Mouse (Mus musculus) left cerebral cortex, postnatal 14 days (tissue): ENCODE data around the gene Ggt6. TPM values are rescaled to one million over a fixed set of nuclear protein-coding genes. Genes with fewer than 3 reads are reported as not detected.

Source experiments
- DNase-seq, 2 experiments: peaks; one replicate each; pipeline ENCODE4 v3.0.0; 2021 to 2022; ENCODE audit warnings: low spot score in 2 of 2, mixed read lengths in 1 of 2
- intact Hi-C: fragments of 180-260 bp; cut with DNase I; formaldehyde crosslinking; loops from one replicate; pipeline ENCODE4 v1.15.1; 2025
- total RNA-seq, 2 experiments: library from RNA; stranded (reverse); gene quantifications; 2 replicates each; pipeline ENCODE4 v1.2.3; 2021

Ggt6 gene
- total RNA-seq, 2 experiments from 2014 or later: not detected

DNA sequence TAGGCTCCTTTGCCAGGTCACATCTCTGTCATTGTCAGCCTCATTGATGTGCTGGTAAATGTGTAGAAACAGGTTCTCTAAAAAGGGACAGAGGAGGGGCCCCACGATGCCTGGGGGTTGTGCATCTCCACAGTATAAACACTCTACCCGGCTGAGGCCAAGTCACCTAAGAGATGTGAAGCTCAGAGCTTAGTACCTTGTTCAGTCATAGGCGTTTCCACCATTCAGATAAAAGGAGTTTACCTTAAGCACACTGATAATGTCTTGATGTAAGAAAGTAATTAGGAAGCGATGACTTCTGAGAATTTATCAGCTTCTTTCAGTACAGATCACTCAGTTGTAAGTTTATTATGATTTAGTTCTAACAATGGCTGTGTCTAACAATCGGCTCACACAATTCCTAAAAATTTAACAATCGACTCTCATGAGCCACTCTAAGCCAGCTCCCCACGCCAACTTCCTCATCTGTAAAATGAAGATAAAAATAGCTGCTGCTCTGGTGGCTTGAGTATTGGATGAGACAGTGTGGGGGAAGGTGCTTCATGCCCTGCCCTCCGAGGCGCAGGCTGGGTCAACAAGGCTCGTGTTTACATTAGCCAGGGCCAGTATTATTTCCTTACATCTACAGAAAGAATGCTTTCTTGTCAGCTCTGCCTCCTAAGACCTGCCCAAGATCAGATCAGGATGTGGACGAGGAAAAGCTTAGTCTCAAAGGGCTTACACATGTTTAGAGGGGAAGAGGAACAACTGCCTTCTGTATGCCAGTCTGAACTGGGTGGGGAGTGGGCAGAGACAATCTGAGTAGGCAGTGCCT is 31.6 kb downstream of the Ggt6 start:
- DNase-seq: no peak
- intact Hi-C loops: no loop called here

GRCm38 (mm10) chr11:72468525-72468924 is 33.2 kb downstream of the Ggt6 start:
- no peak for DNase-seq
- intact Hi-C loops: no loop called here

- DNase-seq: peak; percentile 54 to 55
- intact Hi-C loops: no loop called here
Observed at GRCm38 (mm10) chr11:72469217-72469616, 33.9 kb downstream of the Ggt6 start.

- intact Hi-C loops: no loop called here
- no peak for DNase-seq
Observed at GRCm38 (mm10) chr11:72470004-72470403, 34.7 kb downstream of the Ggt6 start.

DNA sequence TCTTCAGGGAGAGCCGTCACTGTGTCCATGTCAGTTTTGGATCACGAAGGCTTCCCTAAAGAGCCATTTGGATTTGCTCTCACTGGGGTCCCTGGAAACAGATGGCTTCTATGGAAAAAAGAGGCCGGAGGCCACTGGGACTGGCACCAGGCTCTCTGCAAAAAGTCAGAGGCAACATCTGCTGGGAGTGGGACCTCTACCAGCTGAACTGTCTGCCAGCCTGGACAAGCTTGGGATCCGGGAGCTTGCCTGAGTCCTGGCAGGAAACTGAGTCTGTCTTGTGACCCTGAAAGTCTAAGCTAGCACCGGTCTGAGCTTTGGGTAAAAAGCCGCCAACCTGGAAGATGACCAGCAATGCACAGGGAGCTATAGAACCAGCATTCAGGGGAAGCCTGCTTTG is 36.1 kb downstream of the Ggt6 start:
- intact Hi-C loops: no loop called here

DNA sequence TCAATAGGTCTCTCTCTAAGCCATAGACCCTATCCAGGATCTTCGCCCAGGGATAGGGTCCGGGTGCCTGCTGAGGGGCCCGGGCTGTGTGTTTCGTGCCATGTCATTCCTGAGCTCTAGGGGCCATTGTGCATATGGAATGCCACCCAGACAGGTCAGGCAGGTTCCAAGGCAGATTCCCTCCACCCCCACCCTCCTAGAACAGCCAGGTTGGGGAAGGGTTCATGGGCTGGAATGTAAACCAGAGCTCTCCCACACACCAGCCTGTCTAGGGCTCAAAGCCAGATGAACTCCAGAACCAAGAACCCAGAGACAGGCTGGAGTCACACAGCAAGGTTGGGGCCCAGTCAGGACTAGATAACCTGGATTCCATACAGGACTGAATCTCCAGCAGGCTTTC is 38.2 kb downstream of the Ggt6 start:
- intact Hi-C loops: no loop called here
- DNase-seq: no peak

More for the DNA sequence above, 36.1 kb downstream of the Ggt6 start:
- no peak for DNase-seq

DNA sequence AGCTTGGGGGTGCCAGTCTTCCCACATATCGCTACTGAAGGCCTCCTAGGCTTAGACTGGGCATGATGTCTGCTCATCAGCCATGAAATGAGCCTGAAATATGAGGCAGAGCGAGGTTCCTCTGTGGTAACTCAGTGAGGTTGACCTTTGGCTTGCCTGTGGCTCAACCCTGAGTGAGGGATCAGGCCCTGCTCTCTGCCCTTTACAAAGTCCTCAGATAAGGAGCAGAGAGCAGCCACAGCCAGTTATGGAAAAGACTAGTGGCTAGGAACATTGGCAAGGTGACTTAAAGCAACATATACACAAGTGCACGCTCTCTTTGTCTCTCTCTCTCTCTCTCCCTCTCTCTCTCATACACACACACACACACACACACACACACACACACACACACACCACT is 39.6 kb downstream of the Ggt6 start:
- intact Hi-C loops: no loop called here
- no peak for DNase-seq

- intact Hi-C loops: no loop called here
- DNase-seq: no peak
Observed at GRCm38 (mm10) chr11:72475408-72475807, 40.1 kb downstream of the Ggt6 start.

DNA sequence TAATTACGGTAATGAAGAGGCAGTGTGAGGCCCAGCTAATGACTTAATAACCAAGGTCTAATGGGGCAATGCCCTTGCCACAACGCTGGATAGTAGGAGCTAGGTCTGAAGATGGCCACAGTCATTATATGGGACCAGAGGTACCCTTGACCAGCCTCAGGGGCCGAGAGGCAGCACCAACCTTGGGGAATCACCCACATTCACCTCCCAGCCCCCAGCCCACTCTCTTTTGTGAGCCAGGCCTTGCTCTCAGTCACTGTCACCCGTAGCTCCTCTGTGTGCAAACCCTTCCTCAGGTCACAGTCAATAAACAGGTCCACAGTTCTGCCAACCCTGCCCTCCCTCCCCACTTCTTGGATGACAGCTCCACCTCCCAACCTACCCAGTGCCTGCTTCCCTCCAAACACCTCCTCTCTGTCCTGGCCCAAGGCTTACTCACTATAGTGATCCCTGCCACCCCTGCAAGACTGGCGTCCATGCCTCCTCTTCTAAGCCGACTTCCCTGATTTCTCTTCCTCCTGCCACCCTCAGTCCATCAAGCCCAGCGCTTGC is 40.8 kb downstream of the Ggt6 start:
- DNase-seq: no peak
- intact Hi-C loops: no loop called here

- no peak for DNase-seq
- intact Hi-C loops: no loop called here
Observed at GRCm38 (mm10) chr11:72477182-72477581, 41.9 kb downstream of the Ggt6 start.

DNA sequence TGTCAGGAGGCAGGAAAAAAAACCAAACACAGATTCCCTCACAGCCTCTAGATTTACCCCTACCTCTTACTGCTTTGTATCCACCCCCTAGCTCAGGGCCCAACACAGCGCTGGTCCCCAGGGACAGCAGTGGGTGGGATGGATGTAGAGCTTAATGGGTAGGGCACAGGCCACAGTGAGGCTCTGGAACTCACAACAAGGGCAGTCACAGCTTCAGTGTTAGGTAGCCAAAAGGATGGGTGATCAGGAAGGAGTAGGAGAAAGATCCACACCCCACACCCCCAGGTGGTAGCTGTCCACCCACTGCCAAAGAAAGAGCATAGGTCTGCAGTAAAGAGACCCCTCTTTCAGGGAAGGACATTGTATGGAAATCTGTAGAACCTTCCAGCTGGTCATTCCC is 42.3 kb downstream of the Ggt6 start:
- intact Hi-C loops: no loop called here
- no peak for DNase-seq

DNA sequence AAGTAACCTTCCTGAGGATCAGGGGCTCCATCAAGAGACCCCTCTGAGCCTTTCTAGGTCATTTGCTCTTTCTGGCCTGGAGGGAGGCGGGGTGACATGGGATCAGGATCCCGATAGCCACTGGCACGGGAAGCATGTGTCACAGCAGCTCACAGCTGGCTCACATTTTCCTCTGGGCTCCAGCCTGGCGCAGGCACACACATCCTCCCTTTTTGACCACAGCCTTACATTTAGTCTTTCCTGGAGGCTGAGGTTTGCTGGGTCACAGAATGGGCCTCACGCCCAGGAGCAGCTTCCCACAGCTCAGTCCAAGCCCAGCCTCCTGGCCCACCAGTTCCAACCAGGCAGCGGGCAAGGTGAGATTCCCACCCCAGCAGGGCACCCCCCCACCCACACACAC is 42.9 kb downstream of the Ggt6 start:
- no peak for DNase-seq
- intact Hi-C loops: no loop called here

DNA sequence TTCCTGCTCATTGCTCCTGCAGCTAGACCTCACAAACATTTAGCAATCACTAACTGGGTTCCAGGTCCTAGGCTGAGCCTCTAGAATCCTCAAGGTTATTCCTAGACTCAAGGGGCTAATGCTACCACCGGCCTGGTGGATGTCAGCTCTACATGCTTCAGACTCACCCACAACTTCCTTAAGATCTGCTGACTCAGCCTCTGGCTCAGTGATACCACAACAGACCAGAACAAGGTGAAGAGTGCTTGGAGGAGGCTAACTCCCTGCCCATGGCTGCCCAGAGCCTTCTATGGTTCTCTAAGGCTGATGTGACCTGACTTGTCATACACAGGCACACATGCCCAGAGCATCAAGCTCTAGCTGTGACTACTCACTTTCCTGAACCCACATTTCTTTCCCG is 44.2 kb downstream of the Ggt6 start:
- DNase-seq: no peak
- intact Hi-C loops: no loop called here

DNA sequence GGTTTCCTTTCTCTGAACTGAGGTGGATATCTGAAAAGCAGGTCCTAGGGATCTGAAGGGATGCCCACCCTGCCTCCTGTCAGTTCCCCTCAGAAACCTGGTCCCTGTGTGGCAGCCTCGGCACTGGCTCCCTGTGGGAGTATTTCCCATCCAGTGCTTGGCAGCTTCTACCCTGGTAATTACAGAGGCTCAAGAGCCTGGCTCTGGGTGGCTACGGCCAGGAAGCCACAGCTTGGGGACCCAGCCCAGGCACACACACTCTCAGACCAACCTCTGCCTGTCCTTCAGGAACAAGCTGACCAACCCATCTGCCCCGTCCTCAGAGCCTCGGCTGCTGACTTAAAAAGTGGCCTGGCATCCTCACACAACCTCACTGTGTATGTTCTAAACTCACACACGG is 46.0 kb downstream of the Ggt6 start:
- no peak for DNase-seq
- intact Hi-C loops: no loop called here

GRCm38 (mm10) chr11:72481952-72482351 is 46.6 kb downstream of the Ggt6 start:
- intact Hi-C loops: no loop called here

GRCm38 (mm10) chr11:72484549-72484948 is 49.2 kb downstream of the Ggt6 start:
- intact Hi-C loops: no loop called here
- DNase-seq: no peak

More at GRCm38 (mm10) chr11:72481952-72482351, 46.6 kb downstream of the Ggt6 start:
- no peak for DNase-seq

- intact Hi-C loops: loop anchor here (5.0 kb wide), 1 partner anchor 82 kb away; no protein-coding TSS in a partner anchor
Observed at GRCm38 (mm10) chr11:72485157-72485556, 49.8 kb downstream of the Ggt6 start.

GRCm38 (mm10) chr11:72485960-72486359 is 50.6 kb downstream of the Ggt6 start:
- no peak for DNase-seq
- intact Hi-C loops: loop anchor here (5.0 kb wide), 1 partner anchor 81 kb away; no protein-coding TSS in a partner anchor

More at GRCm38 (mm10) chr11:72485157-72485556, 49.8 kb downstream of the Ggt6 start:
- DNase-seq: peak; percentile 50 to 90

DNA sequence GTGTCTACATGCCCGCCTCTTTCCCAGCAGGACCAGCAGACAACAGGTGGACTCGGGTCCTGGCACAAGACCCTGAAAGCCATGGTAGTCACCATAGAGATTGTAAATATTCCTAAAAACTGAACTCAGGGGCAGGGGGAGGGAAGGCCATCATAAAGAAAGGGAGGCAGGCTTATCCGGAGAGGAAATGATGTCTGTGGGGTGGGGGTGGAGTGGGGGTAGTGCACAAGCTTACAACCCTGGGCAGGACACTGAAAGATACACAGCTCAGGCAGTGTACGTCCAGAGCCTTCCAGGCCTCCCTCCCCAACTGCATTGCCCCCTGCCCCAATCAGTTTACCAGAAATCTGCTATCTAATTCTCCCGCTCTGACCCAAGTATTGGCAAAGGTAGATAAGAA is 51.8 kb downstream of the Ggt6 start:
- intact Hi-C loops: loop anchor here (5.0 kb wide), 1 partner anchor 80 kb away; no protein-coding TSS in a partner anchor
- no peak for DNase-seq

DNA sequence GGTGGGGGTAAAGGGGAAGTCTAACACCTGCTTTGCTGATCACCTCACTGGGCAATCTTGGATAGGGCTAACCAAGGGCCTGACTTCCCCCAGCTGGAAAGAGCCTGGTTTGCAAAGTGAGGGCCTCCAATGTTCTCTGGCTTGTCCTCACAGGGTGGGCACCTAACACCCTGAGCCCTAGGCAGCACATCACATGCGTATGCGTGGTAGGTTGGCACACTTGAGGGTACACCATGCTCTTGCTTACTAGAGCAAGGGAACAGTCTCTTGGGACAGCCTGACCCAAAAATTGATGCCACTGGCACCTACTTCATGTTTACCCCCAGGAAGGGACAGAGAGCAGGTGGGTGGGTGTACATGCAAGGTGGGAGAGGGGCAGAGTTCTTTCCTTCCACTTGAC is 52.4 kb downstream of the Ggt6 start:
- intact Hi-C loops: loop anchor here (5.0 kb wide), 1 partner anchor 80 kb away; no protein-coding TSS in a partner anchor
- DNase-seq: no peak
